Mouse (Mus musculus): ENCODE data around the gene Nlrp4c. TPM values are rescaled to one million over a fixed set of nuclear protein-coding genes. Genes with fewer than 3 reads are reported as not detected.
"Not testable (repeated sequence)": the region's sequence is repeated elsewhere in the genome, so short reads cannot be mapped to it uniquely, and the experiment has no call there.

The Nlrp4c gene
- polyA plus RNA-seq (2015; fragmentation: Nextera tagmentation; extraction: Ambion mirVana), result not detected in 2 replicates

DNA sequence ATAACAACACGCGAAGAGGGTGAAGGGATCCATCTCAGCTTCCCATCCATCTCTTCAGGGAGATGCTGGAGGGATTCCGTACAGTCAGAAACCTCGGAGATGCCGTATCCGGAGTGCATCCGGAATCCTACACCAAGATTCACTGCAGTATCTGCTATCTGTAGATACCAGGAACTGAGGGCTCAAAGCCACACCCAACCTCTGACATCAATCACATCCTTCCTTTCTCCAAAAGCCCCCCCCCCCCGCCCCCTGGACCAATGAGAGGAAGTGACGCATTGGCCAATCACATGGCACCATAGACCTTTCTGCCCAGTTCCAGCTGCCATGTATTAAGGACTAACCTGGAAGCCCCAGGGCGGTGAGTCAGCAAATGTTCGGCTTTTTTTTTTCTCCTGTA, at the start of gene Nlrp4c:
Gene Nlrp4c (plus strand): TSS at position 301 of the 400 bp plus-strand sequence.
- Histone ChIP-seq H3K36me3 (no peaks in the 10 kb centered on the region), H3K27me3 (no peaks in the 10 kb centered on the region), H3K9ac (no peak within 1 kb of the TSS), H3K4me1 (no peaks in the 10 kb centered on the region), H3K27ac (no peak within 1 kb of the TSS), H3K4me3 (no peak within 1 kb of the TSS), H3K9me3 (peaks cover 10% of the 10 kb centered on the region), H3K4me2 (replicated peaks) (no peak within 1 kb of the TSS)
- ATAC-seq (ENCODE audit: low FRiP score, low read depth), result no peak
- WGBS, result 89% methylated on average over 11 of the region's 11 CpGs

DNA sequence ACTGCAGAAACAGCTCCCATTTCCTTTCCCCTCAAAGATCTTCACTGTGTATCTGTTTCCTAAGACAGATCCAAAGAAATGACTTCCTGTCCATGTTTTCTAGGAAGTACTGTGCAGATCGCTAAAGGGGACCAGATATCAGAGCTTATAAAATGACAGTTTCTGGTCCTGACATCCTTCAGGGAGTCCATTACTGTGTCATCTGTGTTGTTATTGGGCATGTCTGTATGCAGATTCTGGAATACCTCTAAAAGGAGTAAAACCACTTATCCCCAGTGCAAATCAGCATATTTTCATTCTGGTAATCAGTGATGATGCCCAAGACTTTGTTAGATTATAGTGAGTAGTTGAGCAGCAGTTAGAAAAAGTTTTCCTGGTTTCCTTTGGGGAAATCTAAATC, 34.1 kb upstream of the Nlrp4c start, which contains the start of gene Vmn1r65:
Gene Vmn1r65 (minus strand): TSS at position 101 of the 400 bp plus-strand sequence.
- H3K27ac ChIP-seq, result no peak within 1 kb of the TSS
- H3K4me1 ChIP-seq, result no peaks in the 10 kb centered on the region
- H3K4me2 ChIP-seq (replicated peaks), result no peak within 1 kb of the TSS
- no peaks in the 10 kb centered on the region for H3K36me3 ChIP-seq
- H3K27me3 ChIP-seq, result no peaks in the 10 kb centered on the region
- WGBS, result 91% methylated on average over 1 of the region's 1 CpGs
- H3K9me3 ChIP-seq, result peaks cover 39% of the 10 kb centered on the region
- no peak within 1 kb of the TSS for H3K9ac ChIP-seq
- no peak for ATAC-seq (ENCODE audit: low FRiP score, low read depth)
- H3K4me3 ChIP-seq, result no peak within 1 kb of the TSS

DNA sequence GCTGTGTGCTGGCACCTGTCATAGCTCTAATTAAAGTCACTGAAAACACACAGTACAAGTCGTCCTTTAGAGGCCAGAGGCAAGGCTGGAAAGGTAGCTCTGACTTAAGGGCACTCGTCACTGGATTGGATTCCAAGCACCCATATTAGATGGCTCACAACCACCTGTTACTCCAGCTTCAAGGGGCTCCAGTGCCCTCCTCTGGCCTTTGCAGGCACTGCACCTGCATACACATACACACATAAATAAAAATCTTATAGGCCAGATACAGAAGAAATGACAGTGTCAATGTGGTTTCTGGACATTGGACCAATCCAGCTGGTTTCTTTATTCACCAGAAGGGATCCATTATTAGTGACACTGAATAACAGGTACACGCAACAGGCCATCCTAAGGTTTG, 74.5 kb downstream of the Nlrp4c start:
- Histone ChIP-seq H3K27ac (no peak overlapping the region), H3K9ac (no peak overlapping the region), H3K36me3 (no peaks in the 10 kb centered on the region), H3K4me2 (replicated peaks) (no peak overlapping the region), H3K4me1 (no peaks in the 10 kb centered on the region), H3K27me3 (no peaks in the 10 kb centered on the region), H3K9me3 (no peaks in the 10 kb centered on the region), H3K4me3 (no peak overlapping the region)
- 80% methylated on average over 3 of the region's 3 CpGs for WGBS
- ATAC-seq (ENCODE audit: low FRiP score, low read depth), result no peak

DNA sequence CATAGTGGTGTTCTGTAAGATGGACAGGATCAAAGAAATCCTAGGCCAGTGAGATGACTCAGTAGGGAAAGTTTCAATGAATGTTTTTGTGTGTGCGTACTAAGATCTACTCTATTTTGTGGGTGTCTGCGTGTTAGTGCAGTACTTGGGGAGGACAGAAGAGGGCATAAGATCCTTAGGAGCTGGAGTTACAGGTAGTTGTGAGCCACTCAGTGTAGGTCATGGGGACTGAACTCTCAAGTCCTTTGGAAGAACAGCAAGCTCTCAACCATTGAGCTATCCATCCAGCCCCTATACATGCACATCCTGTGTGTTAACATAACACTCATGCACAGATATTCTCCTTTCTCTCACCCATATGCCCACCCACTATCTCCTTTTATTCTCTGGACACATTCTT, 75.1 kb downstream of the Nlrp4c start:
- not testable (repeated sequence) for H3K4me3 ChIP-seq; H3K4me2 ChIP-seq (replicated peaks); H3K4me1 ChIP-seq; ATAC-seq (ENCODE audit: low FRiP score, low read depth); H3K9ac ChIP-seq; H3K9me3 ChIP-seq; H3K27ac ChIP-seq; H3K36me3 ChIP-seq; H3K27me3 ChIP-seq
- WGBS, result 79% methylated on average over 2 of the region's 2 CpGs

DNA sequence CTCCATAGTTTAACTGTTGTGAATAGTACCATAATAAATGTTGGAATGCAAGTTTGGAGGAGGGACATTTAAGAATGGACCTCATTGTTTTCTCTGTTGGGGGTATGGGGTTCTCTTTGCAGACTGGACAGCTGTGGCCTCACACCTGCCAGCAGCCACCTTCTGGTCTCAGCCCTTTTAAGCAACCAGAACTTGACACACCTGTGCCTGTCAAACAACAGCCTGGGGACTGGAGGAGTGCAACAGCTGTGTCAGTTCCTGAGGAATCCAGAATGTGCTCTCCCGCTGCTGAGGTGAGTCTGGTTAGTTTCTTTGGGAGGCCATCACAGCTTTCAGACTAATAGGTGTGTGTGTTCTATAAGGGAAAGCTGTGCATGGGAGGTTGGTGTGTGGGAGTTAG, 76.2 kb downstream of the Nlrp4c start:
- ATAC-seq (ENCODE audit: low FRiP score, low read depth), result peak; percentile 79
- H3K4me3 ChIP-seq; H3K36me3 ChIP-seq; H3K27me3 ChIP-seq; H3K9ac ChIP-seq; H3K9me3 ChIP-seq; H3K4me1 ChIP-seq; H3K4me2 ChIP-seq (replicated peaks); H3K27ac ChIP-seq: not testable (repeated sequence)
- WGBS, result 75% methylated on average over 1 of the region's 1 CpGs

- Histone ChIP-seq H3K4me2 (replicated peaks) (no peak overlapping the region), H3K27ac (no peak overlapping the region), H3K9ac (no peak overlapping the region), H3K4me1 (no peaks in the 10 kb centered on the region), H3K36me3 (peaks cover 18% of the 10 kb centered on the region), H3K27me3 (no peaks in the 10 kb centered on the region), H3K9me3 (peaks cover under 1% of the 10 kb centered on the region), H3K4me3 (no peak overlapping the region)
- WGBS, result 36% methylated on average over 7 of the region's 7 CpGs
- 0 out of 2 replicates have a peak, but pooled peaks have one; percentile 34 for ATAC-seq (ENCODE audit: low FRiP score, low read depth)
These were observed 81.9 kb downstream of the Nlrp4c start for GRCm38 (mm10) chr7:6126690-6127448.

DNA sequence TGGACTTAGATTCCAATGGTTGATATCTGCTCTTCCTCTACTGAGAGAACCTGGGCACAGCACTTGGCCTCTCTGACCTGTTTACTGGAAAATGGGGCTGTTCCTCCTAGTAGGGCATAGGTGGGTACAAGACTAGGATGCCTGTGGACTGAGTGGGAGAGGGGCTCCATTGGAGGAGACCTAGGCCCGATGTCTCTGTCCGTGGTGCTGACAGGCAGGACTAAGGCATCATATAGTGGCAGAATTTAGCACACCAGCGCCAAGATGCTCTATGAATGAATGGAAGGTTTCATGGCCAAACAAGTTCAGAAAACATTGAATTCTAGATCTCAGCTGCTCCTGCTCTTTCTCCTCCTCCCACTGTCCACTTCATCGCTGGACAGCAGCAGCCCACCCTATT, 85.4 kb downstream of the Nlrp4c start:
- H3K4me2 ChIP-seq (replicated peaks), result no peak overlapping the region

GRCm38 (mm10) chr7:6132646-6133045, 87.7 kb downstream of the Nlrp4c start:
- Histone ChIP-seq H3K36me3 (peaks cover 67% of the 10 kb centered on the region), H3K9ac (no peak overlapping the region), H3K4me3 (no peak overlapping the region), H3K27me3 (no peaks in the 10 kb centered on the region), H3K9me3 (peaks cover 13% of the 10 kb centered on the region), H3K4me2 (replicated peaks) (no peak overlapping the region), H3K4me1 (no peaks in the 10 kb centered on the region), H3K27ac (no peak overlapping the region)
- no peak for ATAC-seq (ENCODE audit: low FRiP score, low read depth)
- WGBS, result 78% methylated on average over 30 of the region's 30 CpGs

More for the DNA sequence above, 85.4 kb downstream of the Nlrp4c start:
- Histone ChIP-seq H3K4me3 (no peak overlapping the region), H3K9ac (no peak overlapping the region), H3K27ac (no peak overlapping the region), H3K27me3 (no peaks in the 10 kb centered on the region), H3K9me3 (peaks cover 13% of the 10 kb centered on the region), H3K36me3 (peaks cover 50% of the 10 kb centered on the region), H3K4me1 (no peaks in the 10 kb centered on the region)
- ATAC-seq (ENCODE audit: low FRiP score, low read depth), result no peak
- 48% methylated on average over 4 of the region's 4 CpGs for WGBS

- ATAC-seq (ENCODE audit: low FRiP score, low read depth), result no peak
- no peak overlapping the region for H3K4me3 ChIP-seq
- H3K27me3 ChIP-seq, result no peaks in the 10 kb centered on the region
- no peak overlapping the region for H3K9ac ChIP-seq
- H3K9me3 ChIP-seq, result peaks cover 13% of the 10 kb centered on the region
- no peaks in the 10 kb centered on the region for H3K4me1 ChIP-seq
- H3K27ac ChIP-seq, result no peak overlapping the region
- H3K36me3 ChIP-seq, result peaks cover 71% of the 10 kb centered on the region
- no peak overlapping the region for H3K4me2 ChIP-seq (replicated peaks)
These were observed 91.5 kb downstream of the Nlrp4c start for GRCm38 (mm10) chr7:6136497-6136896.

- peak; percentile 12; the same call in 1 of the 2 replicates for ATAC-seq (ENCODE audit: low FRiP score, low read depth)
- no peaks in the 10 kb centered on the region for H3K27me3 ChIP-seq
- no peak overlapping the region for H3K27ac ChIP-seq
- WGBS, result 71% methylated on average over 3 of the region's 3 CpGs
- peaks cover 52% of the 10 kb centered on the region for H3K36me3 ChIP-seq
- no peak overlapping the region for H3K4me2 ChIP-seq (replicated peaks)
- H3K9me3 ChIP-seq, result no peaks in the 10 kb centered on the region
- no peak overlapping the region for H3K9ac ChIP-seq
- H3K4me1 ChIP-seq, result no peaks in the 10 kb centered on the region
- no peak overlapping the region for H3K4me3 ChIP-seq
These were observed 94.3 kb downstream of the Nlrp4c start for GRCm38 (mm10) chr7:6139295-6139694.

- no peaks in the 10 kb centered on the region for H3K9me3 ChIP-seq
- H3K27ac ChIP-seq, result no peak overlapping the region
- no peak for ATAC-seq (ENCODE audit: low FRiP score, low read depth)
- H3K36me3 ChIP-seq, result peaks cover 25% of the 10 kb centered on the region
- H3K4me1 ChIP-seq, result peaks cover 13% of the 10 kb centered on the region
- no peak overlapping the region for H3K4me3 ChIP-seq
- no peaks in the 10 kb centered on the region for H3K27me3 ChIP-seq
- H3K4me2 ChIP-seq (replicated peaks), result no peak overlapping the region
- H3K9ac ChIP-seq, result no peak overlapping the region
- 85% methylated on average over 2 of the region's 2 CpGs for WGBS
These were observed 99.1 kb downstream of the Nlrp4c start for GRCm38 (mm10) chr7:6143991-6144531.

GRCm38 (mm10) chr7:6145423-6146188, 100.6 kb downstream of the Nlrp4c start:
- ATAC-seq (ENCODE audit: low FRiP score, low read depth), result no peak
- no peak overlapping the region for H3K4me2 ChIP-seq (replicated peaks)
- H3K4me3 ChIP-seq, result no peak overlapping the region
- H3K4me1 ChIP-seq, result peaks cover 19% of the 10 kb centered on the region
- WGBS, result 87% methylated on average over 8 of the region's 8 CpGs
- H3K9me3 ChIP-seq, result no peaks in the 10 kb centered on the region
- peaks cover 15% of the 10 kb centered on the region for H3K36me3 ChIP-seq
- no peak overlapping the region for H3K9ac ChIP-seq
- no peak overlapping the region for H3K27ac ChIP-seq
- H3K27me3 ChIP-seq, result no peaks in the 10 kb centered on the region

Measured in limb, embryonic 13.5 days (tissue).